Mouse (Mus musculus): ENCODE data around the gene Pyy. TPM values are rescaled to one million over a fixed set of nuclear protein-coding genes. Genes with fewer than 3 reads are reported as not detected.
A peak's percentile ranks its signal among the peaks of the same experiment; 100 is the strongest.

Pyy gene
- total and polyA plus RNA-seq, 3 experiments = not detected

- DNase-seq = no peak
Observed at GRCm38 (mm10) chr11:102095676-102096075, 12.0 kb downstream of the Pyy start.

GRCm38 (mm10) chr11:102089088-102089808 is 18.4 kb downstream of the Pyy start:
- peak; percentile 77 for DNase-seq

- DNase-seq = peak; percentile 86
Observed at GRCm38 (mm10) chr11:102087931-102088898, 19.4 kb downstream of the Pyy start, which contains the start of gene Mpp2. Mpp2 (minus strand) TSS chr11:102088515.

GRCm38 (mm10) chr11:102087081-102087751 is 20.4 kb downstream of the Pyy start:
- peak; percentile 92 for DNase-seq

- DNase-seq = no peak
Observed at GRCm38 (mm10) chr11:102086331-102086730, 21.3 kb downstream of the Pyy start.

GRCm38 (mm10) chr11:102084159-102084558 is 23.5 kb downstream of the Pyy start:
- DNase-seq = no peak

GRCm38 (mm10) chr11:102083193-102083592 is 24.4 kb downstream of the Pyy start:
- DNase-seq = no peak

GRCm38 (mm10) chr11:102082322-102082721 is 25.3 kb downstream of the Pyy start:
- peak; percentile 85 for DNase-seq

- no peak for DNase-seq
Observed at GRCm38 (mm10) chr11:102073722-102074121, 33.9 kb downstream of the Pyy start.

GRCm38 (mm10) chr11:102072729-102073128 is 34.9 kb downstream of the Pyy start:
- DNase-seq = no peak

GRCm38 (mm10) chr11:102070426-102070825 is 37.2 kb downstream of the Pyy start:
- DNase-seq = no peak

- no peak for DNase-seq
Observed at GRCm38 (mm10) chr11:102069633-102070032, 38.0 kb downstream of the Pyy start.

GRCm38 (mm10) chr11:102068969-102069368 is 38.7 kb downstream of the Pyy start:
- DNase-seq = no peak

- no peak for DNase-seq
Observed at GRCm38 (mm10) chr11:102063076-102063475, 44.6 kb downstream of the Pyy start.

GRCm38 (mm10) chr11:102061941-102062473 is 45.6 kb downstream of the Pyy start:
- no peak for DNase-seq

- DNase-seq = peak; percentile 74
Observed at GRCm38 (mm10) chr11:102061236-102061940, 46.2 kb downstream of the Pyy start.

Other genes with a start within 250 kb of the Pyy start
- 1 to 10 TPM; 1.4 to 5.3 TPM for gene Meox1, start 213.5 kb downstream of the Pyy start, total RNA-seq (2021)
- 0.57 and 1.2 TPM in 2 replicates for gene Meox1, start 213.5 kb downstream of the Pyy start, polyA plus RNA-seq (2012; rRNA removed)
- gene Sost, start 140.8 kb downstream of the Pyy start, total RNA-seq (2021) = not detected
- gene Sost, start 140.8 kb downstream of the Pyy start, polyA plus RNA-seq (2012; rRNA removed) = 0.39 and 0.41 TPM in 2 replicates
- gene Cfap97d1, start 123.6 kb downstream of the Pyy start, total RNA-seq (2021) = not detected
- not detected in 2 replicates for gene Cfap97d1, start 123.6 kb downstream of the Pyy start, polyA plus RNA-seq (2012; rRNA removed)
- 100 to 1,000 TPM in 1 of 2 experiments, 10 to 100 TPM in 1; 89.8 to 151 TPM for gene Dusp3, start 120.8 kb downstream of the Pyy start, total RNA-seq (2021)
- gene Dusp3, start 120.8 kb downstream of the Pyy start, polyA plus RNA-seq (2012; rRNA removed) = 189 and 210 TPM in 2 replicates
- 10 to 100 TPM in 1 of 2 experiments, 1 to 10 TPM in 1; 7.8 to 13.5 TPM for gene Mpp3, start 79.4 kb downstream of the Pyy start, total RNA-seq (2021)
- 12.1 and 16.9 TPM in 2 replicates for gene Mpp3, start 79.4 kb downstream of the Pyy start, polyA plus RNA-seq (2012; rRNA removed)
- gene Cd300lg, start 66.3 kb downstream of the Pyy start, total RNA-seq (2021) = 10 to 100 TPM; 28.1 to 58.7 TPM
- gene Cd300lg, start 66.3 kb downstream of the Pyy start, polyA plus RNA-seq (2012; rRNA removed) = 44.3 and 60.6 TPM in 2 replicates
- 10 to 100 TPM in 1 of 2 experiments, 1 to 10 TPM in 1; 9.8 to 12.3 TPM for gene Mpp2, start 19.3 kb downstream of the Pyy start, total RNA-seq (2021)
- gene Mpp2, start 19.3 kb downstream of the Pyy start, polyA plus RNA-seq (2012; rRNA removed) = 14.4 and 17.5 TPM in 2 replicates
- gene Ppy, start 6.5 kb downstream of the Pyy start, total RNA-seq (2021) = not detected
- not detected in 2 replicates for gene Ppy, start 6.5 kb downstream of the Pyy start, polyA plus RNA-seq (2012; rRNA removed)
- gene Nags, start 37.7 kb upstream of the Pyy start, total RNA-seq (2021) = 1 to 10 TPM in 1 of 2 experiments, under 1 TPM in 1; 0.29 to 1.8 TPM
- 0.34 and 1.1 TPM in 2 replicates for gene Nags, start 37.7 kb upstream of the Pyy start, polyA plus RNA-seq (2012; rRNA removed)
- gene Tmem101, start 48.6 kb upstream of the Pyy start, total RNA-seq (2021) = 10 to 100 TPM in 1 of 2 experiments, 1 to 10 TPM in 1; 7.9 to 16.5 TPM
- gene Tmem101, start 48.6 kb upstream of the Pyy start, polyA plus RNA-seq (2012; rRNA removed) = 23.9 and 26.8 TPM in 2 replicates
- gene Lsm12, start 77.5 kb upstream of the Pyy start, total RNA-seq (2021) = 100 to 1,000 TPM in 1 of 2 experiments, 10 to 100 TPM in 1; 82.6 to 108 TPM
- gene Lsm12, start 77.5 kb upstream of the Pyy start, polyA plus RNA-seq (2012; rRNA removed) = 35.8 and 40.1 TPM in 2 replicates
- 100 to 1,000 TPM; 140 to 149 TPM for gene G6pc3, start 81.8 kb upstream of the Pyy start, total RNA-seq (2021)
- gene G6pc3, start 81.8 kb upstream of the Pyy start, polyA plus RNA-seq (2012; rRNA removed) = 254 and 297 TPM in 2 replicates
- gene Hdac5, start 122.3 kb upstream of the Pyy start, total RNA-seq (2021) = 100 to 1,000 TPM in 1 of 2 experiments, 10 to 100 TPM in 1; 67.8 to 127 TPM
- 99.3 and 131 TPM in 2 replicates for gene Hdac5, start 122.3 kb upstream of the Pyy start, polyA plus RNA-seq (2012; rRNA removed)
- gene BC030867, start 141.1 kb upstream of the Pyy start, total RNA-seq (2021) = under 1 TPM; 0.35 to 0.93 TPM
- 1.2 and 1.6 TPM in 2 replicates for gene BC030867, start 141.1 kb upstream of the Pyy start, polyA plus RNA-seq (2012; rRNA removed)
- gene Asb16, start 160.9 kb upstream of the Pyy start, total RNA-seq (2021) = under 1 TPM; 0.12 to 0.45 TPM
- gene Asb16, start 160.9 kb upstream of the Pyy start, polyA plus RNA-seq (2012; rRNA removed) = 0.75 and 0.95 TPM in 2 replicates
- gene Tmub2, start 177.1 kb upstream of the Pyy start, total RNA-seq (2021) = 10 to 100 TPM; 57.2 to 59.4 TPM
- 55.8 and 58.9 TPM in 2 replicates for gene Tmub2, start 177.1 kb upstream of the Pyy start, polyA plus RNA-seq (2012; rRNA removed)
- 10 to 100 TPM; 44.2 to 45.1 TPM for gene Atxn7l3, start 188.8 kb upstream of the Pyy start, total RNA-seq (2021)
- gene Atxn7l3, start 188.8 kb upstream of the Pyy start, polyA plus RNA-seq (2012; rRNA removed) = 43.2 and 46.5 TPM in 2 replicates
- gene Ubtf, start 211.9 kb upstream of the Pyy start, total RNA-seq (2021) = 100 to 1,000 TPM in 1 of 2 experiments, 10 to 100 TPM in 1; 95.9 to 110 TPM
- 24.2 and 25.4 TPM in 2 replicates for gene Ubtf, start 211.9 kb upstream of the Pyy start, polyA plus RNA-seq (2012; rRNA removed)

Data from adrenal gland, adult 2 months (tissue).